Mouse (Mus musculus): Measurements from ENCODE around the gene Tnks2.

Tnks2 gene

DNA sequence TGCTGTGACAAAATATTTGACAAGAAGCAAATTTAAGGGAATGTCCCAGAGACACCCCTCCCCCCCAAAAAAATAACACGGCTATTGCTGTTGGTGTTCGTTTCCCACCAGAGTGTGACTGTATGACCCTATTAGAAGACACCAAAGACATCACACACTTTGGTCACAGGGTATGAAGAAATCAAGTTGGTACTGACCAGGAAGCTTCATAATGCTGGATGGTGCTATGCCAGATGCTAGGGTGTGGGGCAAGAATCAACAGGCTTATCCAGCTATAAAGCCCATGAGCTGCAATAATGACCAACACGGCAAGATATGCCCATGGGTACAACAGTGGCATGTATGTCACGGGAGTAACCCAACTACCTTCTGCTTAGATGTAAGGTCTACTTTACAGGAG lies 11.3 kb upstream of the Tnks2 start:
- in situ Hi-C loops (cut with MboI, MseI), result no loop called here

DNA sequence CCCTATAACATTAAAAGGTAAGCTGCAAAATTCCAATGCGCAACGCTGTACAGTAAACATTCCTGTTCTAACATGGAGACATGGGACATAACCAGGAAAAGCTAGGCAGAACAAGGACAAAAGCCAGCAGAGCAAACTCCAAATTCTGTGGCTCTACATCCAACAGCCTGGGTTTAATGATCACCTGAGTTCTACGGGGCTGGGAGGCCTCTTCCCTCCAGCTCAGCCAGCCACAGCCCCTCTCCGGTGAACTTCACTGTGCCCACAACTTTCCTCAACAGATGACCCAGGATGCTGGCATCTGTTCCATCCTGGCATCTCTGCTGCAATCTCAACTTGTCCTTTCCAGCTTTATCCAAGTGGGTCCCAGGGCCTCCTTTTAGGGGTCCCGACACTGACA lies 6.4 kb upstream of the Tnks2 start:
- in situ Hi-C loops (cut with MboI, MseI), result no loop called here

DNA sequence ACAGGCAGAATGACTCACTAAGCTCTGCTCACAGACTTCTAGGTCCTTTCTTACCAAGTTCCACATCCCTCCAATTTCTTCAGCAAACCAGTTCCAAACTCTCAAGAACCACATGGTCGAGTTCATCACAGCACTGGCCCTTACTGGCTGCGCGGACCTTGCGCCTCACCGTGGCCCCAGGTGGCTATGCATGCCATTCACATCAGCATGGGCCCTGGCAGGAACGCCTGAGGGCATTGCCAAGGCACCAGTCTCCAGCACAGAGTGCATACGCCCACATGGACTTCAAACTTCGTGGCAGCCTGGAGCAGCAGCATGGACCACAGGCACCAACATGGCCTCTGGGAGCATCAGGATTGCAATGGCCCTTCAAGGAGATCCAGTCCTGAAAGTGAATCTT lies 5.7 kb upstream of the Tnks2 start:
- in situ Hi-C loops (cut with MboI, MseI), result no loop called here

DNA sequence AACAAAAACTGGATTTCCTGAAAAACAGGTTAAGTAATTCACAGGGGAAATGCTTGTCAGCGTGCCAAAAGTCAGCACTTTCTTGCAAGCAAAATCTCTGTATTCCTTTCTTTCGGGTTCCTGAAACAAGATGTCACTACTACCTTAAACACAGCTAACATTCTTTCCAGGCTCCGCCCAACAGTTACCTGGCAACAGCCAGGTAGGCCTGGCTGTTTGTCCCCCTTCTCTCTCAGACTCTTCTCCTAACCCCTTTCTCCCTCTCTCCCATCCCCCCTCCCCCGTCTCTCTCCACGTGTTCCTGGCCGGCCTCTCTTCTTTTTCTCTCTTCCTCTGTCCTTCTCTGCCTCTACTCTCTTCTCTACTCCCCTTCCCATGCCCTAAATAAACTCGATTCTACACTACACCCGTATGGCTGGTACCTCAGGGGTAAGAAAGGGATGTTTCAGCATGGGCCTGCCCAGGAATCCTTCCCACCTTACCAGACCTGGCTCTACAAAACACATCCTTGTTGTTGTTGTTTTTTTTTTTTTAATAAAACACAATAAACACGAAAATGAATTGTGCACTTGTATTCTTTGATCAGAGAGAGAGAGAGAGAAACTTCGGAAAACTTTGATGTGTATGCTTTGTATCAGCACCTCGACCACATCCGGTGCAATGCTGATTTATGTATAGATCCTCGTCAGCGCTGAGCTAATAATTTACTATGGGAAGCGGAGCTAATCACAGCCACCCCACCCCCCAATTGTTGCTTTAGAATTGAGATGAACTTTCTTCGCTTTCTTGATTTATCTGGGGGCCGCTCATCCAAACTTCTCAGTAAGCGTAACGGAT lies 863 bp upstream of the Tnks2 start:
- in situ Hi-C loops (cut with MboI, MseI), result no loop called here

DNA sequence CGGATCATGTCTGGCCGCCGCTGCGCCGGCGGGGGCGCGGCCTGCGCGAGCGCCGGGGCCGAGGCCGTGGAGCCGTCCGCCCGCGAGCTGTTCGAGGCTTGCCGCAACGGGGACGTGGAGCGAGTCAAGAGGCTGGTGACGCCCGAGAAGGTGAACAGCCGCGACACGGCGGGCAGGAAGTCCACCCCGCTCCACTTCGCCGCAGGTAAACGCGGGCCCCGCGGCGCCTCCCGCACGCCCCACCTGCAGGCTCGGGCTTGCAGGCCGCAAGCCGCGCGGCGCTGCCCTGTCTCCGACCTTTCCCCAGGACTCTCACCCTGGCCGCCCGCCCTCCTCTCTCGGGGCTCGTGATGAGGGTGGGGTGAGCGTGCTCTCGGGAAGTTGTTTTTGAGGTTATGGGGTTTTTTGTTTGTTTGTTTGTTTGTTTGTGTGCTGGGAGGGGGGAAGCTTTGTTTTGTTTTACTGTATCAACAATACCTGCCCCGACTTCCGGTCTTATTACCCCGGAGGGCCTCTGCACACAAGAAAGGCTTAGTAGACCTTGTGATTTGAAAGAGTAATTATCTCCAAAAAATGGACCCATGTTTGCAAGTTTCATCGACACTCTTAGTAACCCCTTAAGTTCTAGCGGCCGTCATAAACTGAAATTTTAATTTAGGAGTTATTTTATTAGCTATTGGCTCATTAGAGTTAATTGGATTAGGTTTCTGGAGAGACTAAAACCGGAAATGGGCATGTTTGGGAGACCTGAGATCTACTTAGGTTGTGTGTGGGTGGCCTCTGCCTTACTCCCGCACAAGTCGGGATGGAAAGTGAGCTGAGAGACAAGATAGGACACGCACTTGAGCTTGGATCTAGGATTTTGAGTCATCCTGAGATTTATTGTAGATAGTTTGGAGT lies 750 bp downstream of the Tnks2 start:
- in situ Hi-C loops (cut with MboI, MseI), result no loop called here

DNA sequence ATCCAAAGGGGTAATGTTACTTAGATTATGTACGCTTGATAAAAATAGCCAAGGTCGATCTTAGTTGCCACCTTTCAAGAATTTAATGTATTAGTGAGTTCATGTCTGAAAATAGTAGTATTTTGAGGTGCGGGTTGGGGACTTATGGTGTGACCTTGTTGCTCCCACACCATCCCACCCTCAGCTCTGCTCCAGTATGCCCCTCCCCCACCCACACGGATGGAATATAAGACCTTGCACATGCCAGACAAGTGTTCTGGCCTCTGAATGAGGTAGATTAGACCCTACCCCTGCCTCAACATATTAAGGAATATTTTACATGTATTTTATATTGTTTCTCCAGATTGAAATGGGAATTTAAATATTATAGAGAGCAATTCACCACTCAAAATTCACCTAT lies 2.0 kb downstream of the Tnks2 start:
- in situ Hi-C loops (cut with MboI, MseI), result no loop called here

DNA sequence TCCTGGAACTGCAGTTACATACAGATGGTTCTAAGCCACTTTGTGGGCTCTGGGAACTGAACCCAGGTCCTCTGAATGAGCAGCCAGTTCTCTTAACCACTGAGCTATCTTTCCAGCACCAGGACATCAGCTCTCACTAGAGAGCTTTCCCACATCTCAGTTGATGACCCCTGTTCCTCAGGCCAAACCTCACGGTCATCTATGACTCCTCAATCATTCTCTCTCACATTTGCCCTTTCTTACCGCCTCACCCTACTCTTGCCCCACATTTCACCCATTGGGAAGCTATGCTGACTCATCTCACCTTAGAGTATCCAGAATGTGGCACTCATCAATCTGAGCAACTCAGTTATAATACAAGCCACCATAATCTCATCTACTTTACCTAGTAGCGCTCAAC lies 6.3 kb downstream of the Tnks2 start:
- in situ Hi-C loops (cut with MboI, MseI), result no loop called here

DNA sequence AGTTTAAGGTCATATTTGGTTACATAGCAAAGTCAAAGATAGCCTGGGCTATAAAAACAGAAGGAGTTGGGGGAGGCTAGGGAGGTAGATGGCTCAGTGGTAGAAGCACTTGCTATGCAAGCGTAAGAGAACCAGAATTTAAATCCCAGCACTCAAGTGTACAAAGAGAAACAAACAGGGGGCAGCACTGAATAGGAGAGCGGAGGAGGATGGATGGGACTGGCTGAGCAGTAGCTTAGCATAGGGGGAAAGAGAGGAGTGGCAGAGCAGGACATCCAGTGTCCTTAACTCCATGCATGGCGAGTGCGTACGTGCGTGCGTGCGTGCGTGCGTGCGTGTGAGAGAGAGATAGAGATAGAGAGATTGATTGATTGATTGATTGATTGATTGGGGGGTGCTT lies 9.8 kb downstream of the Tnks2 start:
- in situ Hi-C loops (cut with MboI, MseI), result no loop called here

DNA sequence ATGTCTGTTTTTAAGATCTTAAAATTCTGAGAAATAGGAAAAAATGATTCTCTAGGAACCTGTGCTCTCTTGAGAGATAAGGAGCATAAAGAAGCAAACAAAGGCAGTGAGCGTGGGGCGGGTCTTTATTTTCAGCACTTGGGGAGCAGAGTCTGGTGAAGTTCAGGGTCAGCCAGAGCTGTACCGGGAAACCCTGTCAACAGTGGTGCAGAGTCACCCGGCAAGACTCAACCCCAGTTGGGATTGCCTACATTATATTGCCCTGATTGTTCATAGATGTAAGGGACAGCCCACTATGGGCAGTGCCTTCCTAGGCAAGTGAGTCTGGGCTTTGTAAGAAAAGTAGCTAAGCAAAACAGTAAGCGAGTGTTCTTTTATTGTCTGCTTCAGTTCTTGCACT lies 11.9 kb downstream of the Tnks2 start:
- in situ Hi-C loops (cut with MboI, MseI), result no loop called here

DNA sequence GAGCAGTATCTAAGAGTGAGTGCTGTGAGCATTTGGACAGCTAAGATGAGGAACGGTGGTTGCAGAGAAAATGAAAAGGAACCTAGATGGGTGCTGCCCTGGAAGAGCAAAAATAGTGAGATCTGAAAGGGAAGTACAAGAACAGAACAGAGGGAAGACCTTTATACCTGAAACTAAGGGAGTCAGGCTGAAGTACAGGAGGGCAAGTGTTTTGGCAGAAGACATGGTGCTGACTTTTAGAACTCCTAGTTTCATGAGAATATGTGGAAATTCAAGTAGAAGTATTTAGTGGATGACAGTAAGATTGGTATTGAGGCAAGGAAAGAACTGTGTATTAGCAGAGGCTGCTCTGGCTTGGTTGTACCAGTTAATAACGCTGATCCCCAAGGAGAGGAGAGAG lies 19.8 kb downstream of the Tnks2 start:
- in situ Hi-C loops (cut with MboI, MseI), result loop anchor here in 1 of 2 experiments (25.0 kb wide), 1 partner anchor 1892 kb away; no protein-coding TSS in a partner anchor

DNA sequence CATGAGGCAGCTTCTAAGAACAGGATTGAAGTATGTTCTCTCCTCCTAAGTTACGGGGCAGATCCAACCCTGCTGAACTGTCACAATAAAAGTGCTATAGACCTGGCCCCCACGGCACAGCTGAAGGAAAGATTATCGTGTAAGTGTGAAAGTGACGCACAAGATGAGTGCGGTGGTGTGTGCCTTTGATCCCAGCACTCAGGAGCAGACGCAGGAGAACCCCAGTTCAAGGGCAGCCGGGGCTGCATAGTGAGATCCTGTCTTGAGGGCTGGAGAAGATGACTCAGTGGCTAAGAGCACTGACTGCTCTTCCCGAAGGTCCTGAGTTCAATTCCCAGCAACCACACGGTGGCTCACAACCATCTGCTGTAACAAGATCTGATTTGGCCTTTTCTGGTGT lies 23.8 kb downstream of the Tnks2 start:
- in situ Hi-C loops (cut with MboI, MseI), result loop anchor here in 1 of 2 experiments (25.0 kb wide), 1 partner anchor 1896 kb away; no protein-coding TSS in a partner anchor

DNA sequence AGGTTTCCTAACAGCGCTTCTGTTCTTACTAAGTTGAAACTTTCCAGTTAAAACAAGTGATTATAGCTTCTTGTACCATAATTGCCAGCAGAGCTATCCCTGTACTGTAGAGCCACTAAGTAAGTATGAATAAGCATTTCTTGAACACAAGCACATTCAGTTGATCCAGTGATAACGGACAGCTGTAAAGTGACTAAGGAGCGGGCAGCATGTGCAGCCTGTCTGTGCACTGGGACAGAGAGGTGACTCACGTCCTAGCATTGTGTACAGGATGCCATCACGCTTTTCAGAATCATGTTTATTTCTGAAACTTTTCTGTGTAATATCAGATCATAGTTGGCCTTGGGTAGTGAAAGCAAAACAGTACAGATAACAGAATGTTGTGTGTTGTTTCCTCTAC lies 26.4 kb downstream of the Tnks2 start:
- in situ Hi-C loops (cut with MboI, MseI), result loop anchor here in 1 of 2 experiments (5.0 to 25.0 kb wide), 2 partner anchors 552 to 1898 kb away; no protein-coding TSS in a partner anchor

DNA sequence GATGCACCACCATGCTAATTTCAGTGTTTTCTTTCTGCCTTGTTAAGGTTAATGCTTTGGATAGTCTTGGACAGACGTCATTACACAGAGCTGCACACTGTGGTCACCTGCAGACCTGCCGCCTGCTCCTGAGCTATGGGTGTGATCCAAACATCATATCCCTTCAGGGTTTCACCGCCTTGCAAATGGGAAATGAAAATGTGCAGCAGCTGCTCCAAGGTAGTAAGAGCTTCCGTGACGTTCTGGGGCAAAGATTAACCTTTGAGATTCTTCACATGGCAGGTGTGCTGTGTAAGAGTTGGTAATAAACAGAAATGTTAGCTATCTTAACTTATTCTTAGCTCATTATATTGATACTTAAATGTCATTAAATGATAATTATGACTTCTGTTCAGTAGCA lies 31.9 kb downstream of the Tnks2 start:
- in situ Hi-C loops (cut with MboI, MseI), result loop anchor here in 1 of 2 experiments (25.0 kb wide), 1 partner anchor 1904 kb away; no protein-coding TSS in a partner anchor

DNA sequence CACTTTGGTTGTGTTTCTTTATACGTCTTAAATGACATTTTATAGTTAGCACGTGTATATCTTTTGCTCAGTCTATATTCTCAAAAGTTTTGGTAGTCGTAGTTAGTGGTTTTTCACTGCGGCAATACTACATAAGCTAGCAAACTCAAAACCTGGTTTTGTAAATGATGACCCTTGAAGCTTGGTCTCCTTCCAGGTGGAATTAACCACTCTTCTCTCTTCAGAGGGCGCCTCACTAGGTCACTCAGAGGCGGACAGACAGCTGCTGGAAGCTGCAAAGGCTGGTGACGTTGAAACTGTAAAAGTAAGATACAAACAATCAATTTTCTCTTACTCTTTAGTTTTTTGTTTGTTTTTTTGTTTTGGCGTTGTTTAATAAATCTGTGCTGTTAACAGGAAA lies 33.4 kb downstream of the Tnks2 start:
- in situ Hi-C loops (cut with MboI, MseI), result loop anchor here in 1 of 2 experiments (25.0 kb wide), 1 partner anchor 1905 kb away; no protein-coding TSS in a partner anchor

DNA sequence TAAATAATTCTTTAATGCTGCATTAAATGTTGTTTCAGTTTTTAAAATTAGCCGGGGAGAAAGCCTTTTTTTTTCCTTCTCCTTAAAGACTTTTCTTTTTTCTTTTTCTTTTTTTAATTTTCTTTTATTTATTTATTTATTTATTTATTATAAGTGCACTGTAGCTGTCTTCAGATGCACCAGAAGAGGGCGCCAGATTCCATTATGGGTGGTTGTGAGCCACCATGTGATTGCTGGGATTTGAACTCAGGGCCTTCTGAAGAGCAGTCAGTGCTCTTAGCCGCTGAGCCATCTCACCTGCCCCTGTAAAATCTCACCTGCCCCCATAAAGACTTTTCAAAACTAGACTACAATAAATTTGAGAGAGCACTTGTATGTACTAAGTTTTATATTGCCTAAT lies 34.6 kb downstream of the Tnks2 start:
- in situ Hi-C loops (cut with MboI, MseI), result loop anchor here in 1 of 2 experiments (25.0 kb wide), 1 partner anchor 1906 kb away; no protein-coding TSS in a partner anchor

DNA sequence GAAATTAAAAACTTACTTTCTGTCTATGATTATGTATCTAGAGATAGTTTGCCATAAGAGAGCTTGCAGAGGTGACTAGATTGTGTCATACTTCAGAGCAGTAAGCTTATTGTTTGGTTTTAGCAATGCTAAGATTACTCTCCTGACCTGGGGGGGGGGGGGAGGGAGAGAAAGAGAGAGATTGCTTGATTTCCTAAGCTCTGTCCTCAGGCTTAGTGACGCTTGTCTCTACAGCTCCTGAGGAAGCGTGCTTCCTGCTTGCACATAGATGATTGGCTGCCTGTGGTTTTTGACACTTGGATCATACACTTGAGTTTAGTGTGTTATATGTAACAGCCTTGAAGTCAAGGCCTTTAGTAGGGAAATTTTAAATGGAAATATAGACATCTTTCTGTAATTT lies 40.6 kb downstream of the Tnks2 start:
- in situ Hi-C loops (cut with MboI, MseI), result loop anchor here (10.0 to 25.0 kb wide), 2 partner anchors 1912 to 1940 kb away; no protein-coding TSS in a partner anchor

DNA sequence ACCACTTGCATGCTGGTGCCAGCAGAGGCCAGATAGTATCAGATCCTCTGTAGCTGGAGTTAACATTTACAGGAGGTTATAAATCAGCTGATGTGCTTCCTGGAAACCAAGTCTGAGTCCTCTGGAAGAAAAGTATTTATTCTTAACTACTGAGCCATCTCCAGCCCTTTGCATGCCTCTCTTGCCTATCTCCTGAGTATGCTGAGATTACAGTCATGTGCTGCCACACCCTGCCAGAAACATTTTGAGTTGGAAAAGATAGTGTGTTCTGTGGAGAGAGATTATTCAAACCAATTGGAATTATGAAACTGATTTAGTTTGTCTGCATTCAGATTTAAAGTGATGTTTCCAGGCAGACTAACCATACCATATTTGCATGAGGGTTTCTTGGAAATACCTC lies 43.3 kb downstream of the Tnks2 start:
- in situ Hi-C loops (cut with MboI, MseI), result loop anchor here in 1 of 2 experiments (10.0 kb wide), 1 partner anchor 1943 kb away; no protein-coding TSS in a partner anchor

DNA sequence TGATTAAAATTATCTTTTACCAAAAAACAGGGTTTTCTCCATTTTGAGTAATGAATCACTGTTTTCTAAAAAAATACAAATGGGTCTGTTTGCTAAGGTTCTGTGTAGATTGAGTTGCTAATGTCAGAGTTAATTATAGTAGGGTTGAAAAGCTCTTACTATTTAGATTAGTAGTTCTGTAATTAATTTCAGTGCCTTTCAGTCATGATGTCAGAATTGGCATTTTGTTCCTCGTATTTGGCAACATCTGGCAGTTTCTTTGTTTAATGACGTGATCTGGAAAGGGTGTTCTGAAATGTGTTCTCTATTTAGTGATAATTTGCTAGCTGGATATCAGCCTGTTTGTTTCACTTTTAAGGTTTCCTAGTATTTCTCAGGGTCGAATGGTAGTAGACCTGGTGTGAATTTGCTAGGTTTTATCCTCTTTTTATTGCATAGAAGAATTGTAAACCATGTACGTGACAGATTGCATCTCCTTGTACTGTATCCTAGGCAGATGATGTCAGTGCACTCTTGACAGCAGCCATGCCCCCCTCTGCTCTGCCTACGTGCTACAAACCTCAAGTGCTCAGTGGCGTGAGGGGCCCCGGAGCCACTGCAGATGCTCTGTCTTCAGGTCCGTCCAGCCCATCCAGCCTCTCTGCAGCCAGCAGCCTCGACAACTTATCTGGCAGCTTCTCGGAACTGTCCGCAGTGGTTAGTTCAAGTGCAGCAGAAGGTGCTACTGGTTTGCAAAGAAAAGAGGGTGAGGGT lies 44.9 kb downstream of the Tnks2 start:
- in situ Hi-C loops (cut with MboI, MseI), result loop anchor here in 1 of 2 experiments (10.0 kb wide), 1 partner anchor 1944 kb away; no protein-coding TSS in a partner anchor

DNA sequence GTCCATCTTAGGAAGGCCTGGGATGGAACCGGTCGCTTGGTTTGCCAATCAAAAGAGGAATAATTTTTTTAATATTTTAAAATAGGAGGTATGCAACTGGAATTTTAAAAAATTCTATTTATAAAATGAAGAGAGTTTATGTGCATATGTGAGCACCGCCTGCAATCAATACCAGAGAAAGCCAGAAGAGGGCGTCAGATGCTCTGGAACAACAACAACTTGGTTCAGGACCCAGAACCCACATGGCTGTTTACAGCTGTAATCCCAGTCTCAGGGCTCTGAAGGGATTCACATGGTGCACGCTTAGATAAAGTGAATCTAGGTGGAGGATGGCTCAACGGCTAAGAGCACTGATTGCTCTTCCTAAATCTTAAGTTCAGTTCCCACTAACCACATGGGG lies 49.1 kb downstream of the Tnks2 start:
- in situ Hi-C loops (cut with MboI, MseI), result no loop called here

DNA sequence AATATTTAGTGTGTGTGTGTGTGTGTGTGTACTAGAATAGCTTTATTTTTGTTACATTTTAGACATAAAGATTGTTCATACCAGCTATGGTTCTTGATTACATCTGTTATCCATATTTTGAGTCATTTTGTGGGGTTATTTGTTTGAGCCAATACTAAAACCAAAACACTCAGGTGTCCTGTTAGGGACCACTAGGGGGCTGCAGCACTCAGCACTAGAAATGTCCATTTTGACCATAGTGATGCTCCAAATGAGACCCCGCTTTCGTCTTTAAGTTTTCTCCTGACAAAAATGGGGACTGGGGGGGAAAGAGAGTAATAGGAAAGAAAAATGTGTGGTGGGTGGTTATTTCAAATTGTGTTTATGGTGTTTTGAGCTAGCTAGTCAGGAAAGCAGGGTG lies 52.3 kb downstream of the Tnks2 start:
- in situ Hi-C loops (cut with MboI, MseI), result loop anchor here in 1 of 2 experiments (5.0 kb wide), 1 partner anchor 111 kb away; no protein-coding TSS in a partner anchor

DNA sequence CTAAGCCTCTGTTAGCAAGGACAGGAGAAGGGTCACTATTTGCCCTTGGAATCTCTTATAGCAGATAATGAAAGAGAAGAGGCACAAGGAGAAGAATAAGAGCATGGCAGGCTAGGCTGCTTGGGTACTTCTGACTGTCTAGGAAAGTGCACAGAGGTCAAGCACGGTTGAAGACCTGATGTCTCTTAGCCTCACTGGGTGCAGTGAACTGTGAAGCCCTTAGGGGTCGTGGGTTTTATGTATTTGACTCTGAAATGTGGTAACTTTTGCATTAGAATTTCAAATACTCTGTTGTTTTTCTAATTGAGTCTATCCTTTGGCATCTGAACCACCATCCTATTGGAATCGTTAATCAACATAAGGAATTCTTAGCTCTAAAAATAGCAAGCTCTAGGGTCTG lies 53.7 kb downstream of the Tnks2 start:
- in situ Hi-C loops (cut with MboI, MseI), result loop anchor here in 1 of 2 experiments (5.0 kb wide), 1 partner anchor 110 kb away; no protein-coding TSS in a partner anchor

Data from T-helper 17 cell (primary cell).